Mouse (Mus musculus) bone marrow, adult 2 months (tissue): ENCODE results near the gene Uso1.

Experiments
- CTCF ChIP-seq: fragments of 200-500 bp; IDR thresholded peaks from 2 replicates; pipeline ENCODE4 v1.5.1; 2011; ENCODE audit warnings: low read length, control low read depth; ENCODE audit not compliant: control insufficient read depth, insufficient read depth
- POLR2A ChIP-seq: fragments of 200-500 bp; IDR thresholded peaks from 2 replicates; pipeline ENCODE4 v1.6.1; 2011; ENCODE audit warnings: low read depth, mild to moderate bottlenecking, control low read depth, low read length, borderline replicate concordance; ENCODE audit not compliant: control insufficient read depth

DNA sequence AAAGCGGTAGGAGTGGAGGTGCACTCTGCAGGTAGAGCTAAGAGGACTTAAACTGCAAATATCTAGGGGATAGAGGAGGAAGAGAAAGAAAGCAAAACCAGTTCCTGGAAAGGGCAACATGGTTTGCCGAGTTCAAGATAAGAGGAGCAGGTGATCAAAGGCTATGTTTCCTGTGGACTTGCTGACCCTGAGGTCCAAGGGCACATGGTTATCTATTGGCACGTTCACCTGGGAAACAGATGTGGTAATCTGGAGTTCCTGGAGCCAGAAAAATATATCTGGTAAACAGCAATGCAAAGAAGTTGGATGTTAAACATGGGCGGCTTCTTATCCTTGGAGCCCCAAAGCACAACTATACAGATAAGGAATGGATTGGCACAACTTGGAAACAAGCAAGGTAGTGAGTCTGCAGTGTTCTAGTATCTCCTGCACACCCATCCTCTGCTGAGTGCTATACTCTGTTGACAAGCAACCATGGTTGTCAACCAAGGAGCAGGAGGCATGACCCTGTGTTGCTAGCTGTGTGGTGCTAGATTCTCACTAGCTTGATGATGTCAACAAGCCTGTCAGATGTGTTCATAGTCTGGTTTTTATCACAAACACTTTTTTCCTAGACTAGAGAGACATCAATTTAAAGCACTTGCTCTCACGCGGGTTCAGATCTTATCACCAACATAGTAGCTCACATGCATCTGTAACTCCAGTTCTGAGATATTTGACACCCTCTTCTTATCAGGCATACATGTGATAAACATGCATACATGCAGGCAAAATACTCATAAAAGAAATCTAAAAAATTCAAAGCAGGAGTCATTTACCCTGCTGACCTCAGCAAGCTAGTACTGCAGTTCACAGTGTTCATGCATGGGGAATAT lies 66.7 kb downstream of the Uso1 start:
- TF ChIP-seq POLR2A = no peak
- TF ChIP-seq CTCF = no peak
